Mouse (Mus musculus) erythroblast, embryonic 14.5 days (primary cell): ENCODE data around the gene Muc13. TPM values are rescaled to one million over a fixed set of nuclear protein-coding genes. Genes with fewer than 3 reads are reported as not detected.

Experiments
- H3K27me3 ChIP-seq: 2 replicates; pipeline ENCODE4 v1.6.1; 2012; ENCODE audit warnings: inconsistent platforms; ENCODE audit not compliant: control insufficient read depth
- H3K36me3 ChIP-seq: 2 replicates; pipeline ENCODE4 v1.6.1; 2012; ENCODE audit warnings: mild to moderate bottlenecking, inconsistent platforms; ENCODE audit not compliant: control insufficient read depth
- H3K4me1 ChIP-seq: 2 replicates; pipeline ENCODE4 v1.6.1; 2012; ENCODE audit warnings: inconsistent platforms; ENCODE audit not compliant: control insufficient read depth
- H3K4me3 ChIP-seq: replicated peaks from 2 replicates; pipeline ENCODE3; 2012; ENCODE audit warnings: moderate library complexity, mild to moderate bottlenecking, inconsistent platforms
- H3K9me3 ChIP-seq: 2 replicates; pipeline ENCODE4 v1.6.1; 2012; ENCODE audit warnings: low read length, inconsistent platforms, mixed read lengths; ENCODE audit not compliant: control insufficient read depth
- GATA1 ChIP-seq: IDR thresholded peaks from 2 replicates; pipeline ENCODE4 v1.6.1; 2012; ENCODE audit warnings: low read length, inconsistent platforms, mixed read lengths
- TAL1 ChIP-seq: IDR thresholded peaks from 3 replicates; pipeline ENCODE4 v1.6.1; 2012; ENCODE audit warnings: low read length, inconsistent platforms, mixed read lengths
- polyA plus RNA-seq: library from polyadenylated mRNA; stranded (reverse); fragments of >175 nt; gene quantifications from 2 replicates; pipeline ENCODE4 v1.2.3, GENCODE M21; 2012

The Muc13 gene
- polyA plus RNA-seq, 1 experiment = not detected

- no peaks in the 10 kb centered on the region; the same call in 1 of the 2 replicates for H3K4me1 ChIP-seq
- no peaks in the 10 kb centered on the region for H3K36me3 ChIP-seq
- no peaks in the 10 kb centered on the region for H3K9me3 ChIP-seq
- H3K4me3 ChIP-seq = no peak overlapping the region
- no peak for TF ChIP-seq TAL1
- no peak for TF ChIP-seq GATA1
- H3K27me3 ChIP-seq = no peaks in the 10 kb centered on the region
These were observed 2.9 kb downstream of the Muc13 start for GRCm38 (mm10) chr16:33796756-33797155.

GRCm38 (mm10) chr16:33797860-33798259 lies 4.0 kb downstream of the Muc13 start:
- no peaks in the 10 kb centered on the region for H3K9me3 ChIP-seq
- no peaks in the 10 kb centered on the region for H3K36me3 ChIP-seq
- H3K4me1 ChIP-seq = no peaks in the 10 kb centered on the region; the same call in 1 of the 2 replicates
- TF ChIP-seq TAL1 (no peak), GATA1 (no peak)
- no peak overlapping the region for H3K4me3 ChIP-seq
- H3K27me3 ChIP-seq = no peaks in the 10 kb centered on the region

GRCm38 (mm10) chr16:33810002-33810401 lies 16.2 kb downstream of the Muc13 start:
- Histone ChIP-seq H3K4me1 (no peaks in the 10 kb centered on the region), H3K36me3 (no peaks in the 10 kb centered on the region), H3K4me3 (no peak overlapping the region), H3K9me3 (no peaks in the 10 kb centered on the region), H3K27me3 (no peaks in the 10 kb centered on the region)
- no peak for TF ChIP-seq GATA1
- TF ChIP-seq TAL1 = no peak

- Histone ChIP-seq H3K4me1 (no peaks in the 10 kb centered on the region), H3K9me3 (no peaks in the 10 kb centered on the region), H3K27me3 (no peaks in the 10 kb centered on the region), H3K4me3 (no peak overlapping the region), H3K36me3 (no peaks in the 10 kb centered on the region)
- TF ChIP-seq GATA1 (no peak), TAL1 (no peak)
These were observed 24.8 kb downstream of the Muc13 start for GRCm38 (mm10) chr16:33818413-33819165.

- TF ChIP-seq TAL1 (no peak), GATA1 (no peak)
- Histone ChIP-seq H3K4me3 (no peak overlapping the region), H3K9me3 (no peaks in the 10 kb centered on the region), H3K4me1 (no peaks in the 10 kb centered on the region), H3K36me3 (no peaks in the 10 kb centered on the region), H3K27me3 (no peaks in the 10 kb centered on the region)
These were observed 26.7 kb downstream of the Muc13 start for GRCm38 (mm10) chr16:33820269-33821178.

- Histone ChIP-seq H3K36me3 (no peaks in the 10 kb centered on the region), H3K4me1 (peaks cover 4% of the 10 kb centered on the region), H3K9me3 (no peaks in the 10 kb centered on the region), H3K27me3 (peaks cover 24% of the 10 kb centered on the region), H3K4me3 (no peak overlapping the region)
- TF ChIP-seq GATA1 (no peak), TAL1 (no peak)
These were observed 30.8 kb downstream of the Muc13 start for GRCm38 (mm10) chr16:33824603-33825002.

GRCm38 (mm10) chr16:33828496-33828895 lies 34.7 kb downstream of the Muc13 start:
- Histone ChIP-seq H3K27me3 (peaks cover 62% of the 10 kb centered on the region), H3K4me3 (no peak overlapping the region), H3K36me3 (no peaks in the 10 kb centered on the region), H3K4me1 (peaks cover 6% of the 10 kb centered on the region), H3K9me3 (no peaks in the 10 kb centered on the region)
- TF ChIP-seq TAL1 (no peak), GATA1 (no peak)

GRCm38 (mm10) chr16:33829301-33829831 lies 35.5 kb downstream of the Muc13 start, which contains the start of gene Itgb5:
TSS of gene Itgb5 (plus strand) at chr16:33829665.
- Histone ChIP-seq H3K27me3 (peaks cover 71% of the 10 kb centered on the region), H3K4me1 (peaks cover 9% of the 10 kb centered on the region), H3K36me3 (no peaks in the 10 kb centered on the region), H3K9me3 (no peaks in the 10 kb centered on the region), H3K4me3 (peak within 1 kb of the TSS; percentile 56)
- TF ChIP-seq TAL1 (no peak), GATA1 (no peak)

- Histone ChIP-seq H3K9me3 (no peaks in the 10 kb centered on the region), H3K4me1 (peaks cover 9% of the 10 kb centered on the region), H3K4me3 (peak overlapping the region; percentile 56), H3K36me3 (no peaks in the 10 kb centered on the region), H3K27me3 (peaks cover 77% of the 10 kb centered on the region)
- TF ChIP-seq TAL1 (no peak), GATA1 (no peak)
These were observed 36.1 kb downstream of the Muc13 start for GRCm38 (mm10) chr16:33829842-33830511.
